Mouse (Mus musculus) spleen, adult 2 months (tissue): ENCODE measurements around the gene Rangrf.

Source experiments
- CTCF ChIP-seq: fragments of 200-500 bp; IDR thresholded peaks from 2 replicates; pipeline ENCODE4 v1.5.1; 2011; ENCODE audit warnings: mild to moderate bottlenecking, inconsistent platforms; ENCODE audit not compliant: insufficient read depth, insufficient read length, insufficient replicate concordance; ENCODE audit errors: extremely low read depth
- POLR2A ChIP-seq: fragments of 200-500 bp; IDR thresholded peaks from 2 replicates; pipeline ENCODE4 v1.6.1; 2011; ENCODE audit warnings: low read depth, low read length, inconsistent platforms

DNA sequence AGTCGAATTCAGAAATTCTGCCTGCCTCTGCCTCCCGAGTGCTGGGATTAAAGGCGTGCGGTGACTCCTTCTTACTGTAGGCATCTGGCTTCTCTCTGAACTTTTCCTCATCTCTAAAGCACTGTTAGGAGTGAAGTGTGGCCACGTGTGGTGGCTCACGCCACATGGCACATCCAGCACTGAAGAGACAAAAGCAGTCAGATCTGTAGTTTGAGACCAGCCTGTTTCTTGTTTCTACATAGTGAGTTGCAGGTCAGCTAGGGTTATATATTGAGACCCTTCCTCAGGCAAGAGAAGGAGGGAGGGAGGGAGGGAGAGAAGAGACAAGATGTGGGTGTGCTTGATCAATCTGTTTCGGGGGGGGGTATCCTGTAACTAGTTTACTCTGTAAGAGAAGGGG, at the start of gene Rangrf:
- TF ChIP-seq CTCF (no peak), POLR2A (no peak)
